Mouse (Mus musculus) forebrain, embryonic 15.5 days (tissue): ENCODE measurements around the gene Mtus2. TPM values are rescaled to one million over a fixed set of nuclear protein-coding genes. Genes with fewer than 3 reads are reported as not detected.
A peak's percentile ranks its signal among the peaks of the same experiment; 100 is the strongest.

Source experiments
- ATAC-seq: fragments of 200-750 bp; cut with Nextera tagmentation; replicated peaks from 2 replicates; pipeline ENCODE4 v1.8.0; 2017; ENCODE audit warnings: mild to moderate bottlenecking, moderate TSS enrichment, moderate library complexity
- H3K27ac ChIP-seq: fragments of 300-500 bp; sonication (generic); replicated peaks from 2 replicates; pipeline ENCODE4 v1.5.1; 2015; ENCODE audit warnings: mild to moderate bottlenecking, inconsistent platforms
- H3K27me3 ChIP-seq: fragments of 300-500 bp; sonication (generic); 2 replicates; pipeline ENCODE4 v1.6.1; 2015; ENCODE audit warnings: inconsistent platforms
- H3K36me3 ChIP-seq: fragments of 300-500 bp; sonication (generic); 2 replicates; pipeline ENCODE4 v1.6.1; 2015; ENCODE audit warnings: mild to moderate bottlenecking, inconsistent platforms
- H3K4me1 ChIP-seq: fragments of 300-500 bp; sonication (generic); 2 replicates; pipeline ENCODE4 v1.6.1; 2015; ENCODE audit warnings: inconsistent platforms
- H3K4me2 ChIP-seq: fragments of 300-500 bp; sonication (generic); replicated peaks from 2 replicates; pipeline ENCODE4 v1.6.1; 2015; ENCODE audit warnings: mild to moderate bottlenecking, inconsistent platforms
- H3K4me3 ChIP-seq: fragments of 300-500 bp; sonication (generic); 2 replicates; pipeline ENCODE4 v1.5.1; 2015; ENCODE audit warnings: mild to moderate bottlenecking, inconsistent platforms
- H3K9ac ChIP-seq: fragments of 300-500 bp; sonication (generic); replicated peaks from 2 replicates; pipeline ENCODE4 v1.6.1; 2015; ENCODE audit warnings: mild to moderate bottlenecking, inconsistent platforms
- H3K9me3 ChIP-seq: fragments of 300-500 bp; sonication (generic); 2 replicates; pipeline ENCODE4 v1.6.1; 2016; ENCODE audit warnings: inconsistent platforms
- WGBS: fragments of 180-500 bp; shearing (Covaris S2); methylation state at CpG from one replicate; pipeline ENCODE4 v1.1.7; 2015; ENCODE audit warnings: mixed read lengths; 5-methylcytosine and 5-hydroxymethylcytosine counted together
- polyA plus RNA-seq: library from polyadenylated mRNA; unstranded; fragments of >200 nt; fragmentation: Nextera tagmentation; extraction: Ambion mirVana; gene quantifications from 2 replicates; pipeline ENCODE4 v1.2.1, GENCODE M21; 2015

Mtus2 gene
- polyA plus RNA-seq: 16.9 and 20.0 TPM in 2 replicates

DNA sequence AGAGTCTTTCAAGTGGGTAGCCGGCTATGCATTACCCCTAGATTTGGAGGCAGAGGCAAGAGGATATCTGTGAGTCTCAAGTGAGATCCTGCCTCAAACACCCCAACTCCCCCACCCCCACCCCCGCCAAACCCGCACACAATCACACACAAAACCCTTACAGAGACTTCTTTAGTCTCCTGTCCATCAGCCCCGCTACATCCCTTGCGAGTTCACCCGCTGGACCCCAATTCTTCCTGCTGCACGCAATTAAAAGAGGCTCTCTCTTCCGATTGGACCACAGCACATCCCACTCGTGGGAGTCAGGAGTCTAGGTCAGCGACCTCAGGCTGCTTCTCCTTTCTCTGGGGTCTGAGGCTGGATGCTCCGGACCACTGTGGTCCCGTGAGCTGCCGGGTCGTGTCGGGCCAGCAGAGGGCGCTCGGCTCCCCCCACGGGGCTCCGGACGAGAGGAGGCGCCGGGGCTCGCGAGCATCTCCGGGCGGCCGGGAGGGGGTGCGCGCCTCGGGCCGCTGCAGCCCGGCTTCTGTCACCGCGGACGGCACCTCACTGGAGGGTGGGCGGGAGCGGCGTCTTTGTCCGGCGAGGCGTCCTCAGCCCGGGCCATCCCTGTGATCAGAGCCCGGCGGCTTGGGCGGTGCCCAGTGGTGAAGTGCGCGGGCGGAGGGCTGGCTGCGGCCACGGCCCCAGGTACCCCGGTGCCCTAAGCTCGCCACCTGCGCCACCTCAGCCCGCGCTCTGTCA is at the start of gene Mtus2:
Mtus2 (plus strand) TSS at position 500 of the 744 bp plus-strand sequence.
- Histone ChIP-seq H3K36me3 (no peaks in the 10 kb centered on the region), H3K27ac (peak within 1 kb of the TSS; percentile 50), H3K4me2 (peak within 1 kb of the TSS; percentile 99), H3K9me3 (no peaks in the 10 kb centered on the region), H3K4me3 (peak within 1 kb of the TSS; percentile 77), H3K4me1 (peaks cover 25% of the 10 kb centered on the region), H3K27me3 (no peaks in the 10 kb centered on the region; the same call in 1 of the 2 replicates), H3K9ac (peak within 1 kb of the TSS; percentile 62)
- WGBS: under 1% methylated on average over 55 of the region's 55 CpGs
- peak; percentile 94 for ATAC-seq

GRCm38 (mm10) chr5:147907851-147908250 is 49.3 kb upstream of the Mtus2 start:
- H3K4me3 ChIP-seq: no peak overlapping the region
- ATAC-seq: no peak
- H3K9me3 ChIP-seq: no peaks in the 10 kb centered on the region
- no peaks in the 10 kb centered on the region for H3K36me3 ChIP-seq
- H3K4me2 ChIP-seq: no peak overlapping the region
- WGBS: 93% methylated on average over 8 of the region's 8 CpGs
- no peaks in the 10 kb centered on the region for H3K4me1 ChIP-seq
- no peaks in the 10 kb centered on the region for H3K27me3 ChIP-seq
- no peak overlapping the region for H3K27ac ChIP-seq
- no peak overlapping the region for H3K9ac ChIP-seq

- Histone ChIP-seq H3K9ac (no peak overlapping the region), H3K27ac (no peak overlapping the region)
- 84% methylated on average over 12 of the region's 12 CpGs for WGBS
Measured at GRCm38 (mm10) chr5:147910807-147911509, 46.2 kb upstream of the Mtus2 start.

GRCm38 (mm10) chr5:147911744-147912143 is 45.4 kb upstream of the Mtus2 start:
- H3K36me3 ChIP-seq: no peaks in the 10 kb centered on the region
- H3K27ac ChIP-seq: no peak overlapping the region
- no peaks in the 10 kb centered on the region for H3K9me3 ChIP-seq
- H3K4me2 ChIP-seq: no peak overlapping the region
- no peak for ATAC-seq
- H3K9ac ChIP-seq: no peak overlapping the region
- WGBS: 75% methylated on average over 5 of the region's 5 CpGs
- H3K4me3 ChIP-seq: no peak overlapping the region
- no peaks in the 10 kb centered on the region for H3K27me3 ChIP-seq
- no peaks in the 10 kb centered on the region for H3K4me1 ChIP-seq

More at GRCm38 (mm10) chr5:147910807-147911509, 46.2 kb upstream of the Mtus2 start:
- Histone ChIP-seq H3K4me2 (no peak overlapping the region), H3K4me1 (no peaks in the 10 kb centered on the region), H3K9me3 (no peaks in the 10 kb centered on the region), H3K4me3 (no peak overlapping the region), H3K36me3 (no peaks in the 10 kb centered on the region), H3K27me3 (no peaks in the 10 kb centered on the region)
- no peak for ATAC-seq

DNA sequence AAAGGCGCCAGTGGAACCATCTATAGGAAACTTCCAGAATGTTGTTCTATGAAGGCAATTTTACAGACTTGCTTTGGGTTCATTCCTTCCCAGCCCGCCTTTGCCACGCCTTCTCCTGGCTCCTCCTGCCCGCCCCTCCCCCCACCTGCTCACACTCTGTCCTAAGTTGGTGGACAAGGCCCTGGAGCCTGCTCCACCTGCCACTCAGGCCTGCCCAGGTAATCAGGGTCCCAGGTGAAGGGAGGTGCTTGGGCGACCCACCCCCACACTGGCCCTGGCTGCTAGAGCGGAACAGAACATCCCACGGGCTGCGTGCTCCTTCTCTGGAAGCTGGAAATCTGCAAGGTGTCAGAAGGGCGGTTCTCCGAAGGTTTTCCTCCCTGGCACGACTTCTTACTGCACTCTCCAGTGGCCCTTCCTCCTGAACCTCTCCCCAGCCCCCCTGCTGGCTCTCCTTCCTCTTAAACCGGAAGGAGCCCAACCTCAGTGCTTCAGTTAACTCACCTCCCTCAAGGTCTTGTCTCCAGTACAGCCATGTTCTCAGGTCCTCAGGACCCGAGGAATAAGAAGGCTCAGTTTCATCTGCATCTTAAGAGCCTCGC is 43.8 kb upstream of the Mtus2 start:
- Histone ChIP-seq H3K9me3 (no peaks in the 10 kb centered on the region), H3K27ac (no peak overlapping the region), H3K4me1 (no peaks in the 10 kb centered on the region), H3K27me3 (no peaks in the 10 kb centered on the region), H3K4me3 (no peak overlapping the region), H3K4me2 (no peak overlapping the region), H3K36me3 (no peaks in the 10 kb centered on the region), H3K9ac (no peak overlapping the region)
- WGBS: 42% methylated on average over 14 of the region's 14 CpGs
- no peak for ATAC-seq

- Histone ChIP-seq H3K4me3 (no peak overlapping the region), H3K9me3 (no peaks in the 10 kb centered on the region), H3K27ac (no peak overlapping the region), H3K4me2 (no peak overlapping the region), H3K4me1 (no peaks in the 10 kb centered on the region), H3K36me3 (no peaks in the 10 kb centered on the region), H3K27me3 (no peaks in the 10 kb centered on the region), H3K9ac (no peak overlapping the region)
- ATAC-seq: no peak
- WGBS: 66% methylated on average over 6 of the region's 6 CpGs
Measured at GRCm38 (mm10) chr5:147915038-147915566, 42.0 kb upstream of the Mtus2 start.

DNA sequence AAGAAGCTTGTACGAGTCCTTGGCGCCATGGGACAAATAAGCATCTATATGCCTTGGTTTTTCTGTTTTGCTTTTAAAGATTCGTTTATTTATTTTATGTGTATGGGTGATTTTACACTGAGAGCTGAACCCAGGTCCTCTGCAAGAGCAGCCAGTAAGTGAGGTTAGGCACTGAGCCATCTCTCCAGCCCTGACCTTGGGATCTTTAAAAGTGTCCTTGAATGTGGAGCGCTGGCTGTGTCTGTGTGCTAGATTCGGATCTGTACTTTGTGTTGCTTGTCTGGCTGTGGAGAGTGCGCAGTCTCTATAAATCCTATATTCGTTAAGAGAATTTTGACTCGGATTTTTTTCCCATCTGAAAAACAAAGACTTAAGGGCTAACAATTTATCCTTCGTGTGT is 40.9 kb upstream of the Mtus2 start:
- WGBS: 86% methylated on average over 9 of the region's 9 CpGs
- Histone ChIP-seq H3K4me3 (no peak overlapping the region), H3K27me3 (no peaks in the 10 kb centered on the region), H3K4me2 (no peak overlapping the region), H3K4me1 (no peaks in the 10 kb centered on the region), H3K27ac (no peak overlapping the region), H3K36me3 (no peaks in the 10 kb centered on the region), H3K9ac (no peak overlapping the region), H3K9me3 (no peaks in the 10 kb centered on the region)
- no peak for ATAC-seq

DNA sequence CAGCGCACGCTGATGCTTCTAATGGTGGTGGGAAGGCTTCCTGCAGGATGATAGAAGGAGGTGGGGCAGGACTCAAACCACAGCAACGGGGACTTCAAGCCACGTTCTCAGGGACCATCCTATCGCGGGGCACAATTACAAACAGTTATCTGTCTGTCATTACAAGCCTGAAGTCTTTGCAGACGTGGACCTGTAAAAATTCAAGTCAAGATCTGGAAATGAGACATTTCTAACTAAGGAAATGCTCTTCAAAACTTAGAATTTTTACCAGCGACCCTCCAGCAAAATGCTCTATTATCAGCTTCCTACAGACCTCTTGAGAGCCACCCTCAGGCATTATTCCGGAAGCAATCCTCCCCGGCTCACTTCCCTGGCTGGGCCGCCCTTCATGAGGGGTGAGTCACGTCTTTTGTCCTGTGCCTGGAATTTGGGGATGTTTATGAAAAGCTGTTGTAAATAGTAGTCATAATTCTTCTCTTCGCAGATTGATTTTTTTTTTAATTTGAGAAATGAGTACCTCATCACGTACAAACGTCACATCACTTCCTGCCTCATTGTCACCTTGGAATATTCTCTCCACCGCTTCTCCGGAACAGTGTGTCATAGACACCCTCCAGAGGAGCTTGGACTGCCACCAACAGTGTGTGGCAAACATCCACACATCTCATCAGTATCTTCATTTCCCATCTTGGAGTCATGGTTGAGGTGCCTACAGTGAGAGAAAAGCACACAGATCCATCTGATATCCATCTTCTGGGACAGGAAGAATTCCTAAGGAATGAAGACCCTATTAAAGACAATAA is 38.9 kb upstream of the Mtus2 start:
- no peak for ATAC-seq
- H3K9me3 ChIP-seq: no peaks in the 10 kb centered on the region
- WGBS: 80% methylated on average over 17 of the region's 17 CpGs

GRCm38 (mm10) chr5:147924621-147925020 is 32.5 kb upstream of the Mtus2 start:
- 86% methylated on average over 5 of the region's 5 CpGs for WGBS
- Histone ChIP-seq H3K27me3 (no peaks in the 10 kb centered on the region), H3K36me3 (no peaks in the 10 kb centered on the region), H3K9ac (no peak overlapping the region), H3K4me3 (no peak overlapping the region), H3K4me1 (no peaks in the 10 kb centered on the region), H3K27ac (no peak overlapping the region), H3K4me2 (no peak overlapping the region), H3K9me3 (no peaks in the 10 kb centered on the region)
- ATAC-seq: no peak

More for the DNA sequence above, 38.9 kb upstream of the Mtus2 start:
- H3K4me1 ChIP-seq: no peaks in the 10 kb centered on the region
- no peaks in the 10 kb centered on the region for H3K36me3 ChIP-seq
- no peak overlapping the region for H3K27ac ChIP-seq
- no peak overlapping the region for H3K4me3 ChIP-seq
- no peaks in the 10 kb centered on the region for H3K27me3 ChIP-seq
- H3K9ac ChIP-seq: no peak overlapping the region
- no peak overlapping the region for H3K4me2 ChIP-seq

- WGBS: 70% methylated on average over 15 of the region's 15 CpGs
- ATAC-seq: no peak
- Histone ChIP-seq H3K4me1 (no peaks in the 10 kb centered on the region), H3K36me3 (no peaks in the 10 kb centered on the region), H3K4me2 (no peak overlapping the region), H3K27ac (no peak overlapping the region), H3K9ac (no peak overlapping the region), H3K4me3 (no peak overlapping the region), H3K27me3 (no peaks in the 10 kb centered on the region), H3K9me3 (no peaks in the 10 kb centered on the region)
Measured at GRCm38 (mm10) chr5:147925935-147926604, 31.1 kb upstream of the Mtus2 start.
